Mouse (Mus musculus): ENCODE data around the gene Adsl.

The Adsl gene

GRCm38 (mm10) chr15:80939401-80939800, 8.9 kb upstream of the Adsl start:
- DNase-seq (ENCODE audit: extremely low read depth, insufficient read length, low spot score), result no peak

- DNase-seq (ENCODE audit: extremely low read depth, insufficient read length, low spot score), result no peak
Measured at GRCm38 (mm10) chr15:80941468-80942040, 6.7 kb upstream of the Adsl start.

DNA sequence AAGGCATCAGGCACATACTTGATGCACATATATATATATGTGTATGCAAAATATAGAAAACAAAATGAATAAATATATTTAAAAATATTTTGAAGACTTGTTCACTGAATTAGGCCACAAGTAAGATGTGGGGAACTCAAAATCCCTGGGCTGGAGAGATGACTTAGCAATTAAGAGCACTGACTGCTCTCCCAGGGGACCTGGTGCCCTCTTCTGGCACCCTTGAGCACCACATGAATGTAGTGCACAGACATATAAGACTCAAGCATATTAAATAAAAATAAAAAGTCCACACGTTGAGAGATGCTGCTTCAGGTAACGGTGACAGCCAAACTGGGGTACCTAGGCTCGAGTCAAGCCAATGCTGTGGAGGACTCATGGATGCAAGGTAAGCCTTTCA, 2.4 kb upstream of the Adsl start:
- DNase-seq (ENCODE audit: extremely low read depth, insufficient read length, low spot score), result peak; percentile 41

GRCm38 (mm10) chr15:80949431-80949830, 1.1 kb downstream of the Adsl start:
- DNase-seq (ENCODE audit: extremely low read depth, insufficient read length, low spot score), result no peak

- DNase-seq (ENCODE audit: extremely low read depth, insufficient read length, low spot score), result no peak
Measured at GRCm38 (mm10) chr15:80950055-80950454, 1.8 kb downstream of the Adsl start.

DNA sequence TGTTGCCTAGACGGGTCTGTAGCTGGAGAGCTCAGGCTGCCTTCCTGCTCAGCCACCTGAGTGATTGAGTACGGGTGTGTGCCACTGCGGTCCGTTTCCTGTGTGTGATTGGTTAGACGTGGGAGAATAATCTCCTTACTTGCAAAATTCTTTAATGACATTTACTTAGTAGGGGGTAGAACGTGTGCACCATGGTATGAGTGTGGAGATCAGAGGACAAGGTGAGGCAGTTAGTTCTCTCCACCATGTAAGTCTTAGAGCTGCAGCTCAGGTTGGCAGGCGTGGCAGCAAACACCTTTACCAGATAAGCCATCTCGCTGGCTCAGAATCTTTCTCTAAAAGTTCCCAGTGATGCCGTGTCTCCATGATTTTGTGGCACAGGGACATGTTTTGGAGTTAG, 5.7 kb downstream of the Adsl start:
- DNase-seq (ENCODE audit: extremely low read depth, insufficient read length, low spot score), result no peak

GRCm38 (mm10) chr15:80954861-80955260, 6.6 kb downstream of the Adsl start:
- DNase-seq (ENCODE audit: extremely low read depth, insufficient read length, low spot score), result no peak

DNA sequence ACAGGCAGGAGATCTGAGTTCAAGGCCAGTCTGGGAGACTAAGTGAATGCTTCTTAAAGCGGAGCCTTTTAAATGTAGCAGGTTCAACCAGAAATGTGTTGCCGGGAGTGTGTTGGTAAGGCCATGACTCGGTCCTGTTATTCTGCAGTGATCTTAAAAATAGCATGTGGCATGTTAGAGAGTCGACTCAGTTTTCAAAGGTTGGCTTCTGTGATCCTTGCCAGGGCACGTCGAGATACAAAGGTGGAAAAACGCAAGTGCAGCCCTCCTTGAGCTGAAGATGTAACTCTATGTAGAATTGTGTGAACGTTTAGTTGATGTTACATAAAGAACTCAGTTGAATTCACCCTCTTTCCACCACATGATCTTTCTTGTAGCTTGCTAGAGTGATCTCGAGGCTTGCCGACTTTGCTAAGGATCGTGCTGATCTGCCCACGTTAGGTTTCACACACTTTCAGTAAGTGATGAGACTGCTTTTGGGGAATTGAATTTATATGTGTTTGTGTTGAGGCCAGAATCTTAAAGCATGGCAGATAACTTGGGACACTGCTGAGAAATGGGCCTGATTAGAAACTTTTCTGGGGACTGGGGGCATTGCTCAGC, 7.6 kb downstream of the Adsl start:
- DNase-seq (ENCODE audit: extremely low read depth, insufficient read length, low spot score), result no peak

DNA sequence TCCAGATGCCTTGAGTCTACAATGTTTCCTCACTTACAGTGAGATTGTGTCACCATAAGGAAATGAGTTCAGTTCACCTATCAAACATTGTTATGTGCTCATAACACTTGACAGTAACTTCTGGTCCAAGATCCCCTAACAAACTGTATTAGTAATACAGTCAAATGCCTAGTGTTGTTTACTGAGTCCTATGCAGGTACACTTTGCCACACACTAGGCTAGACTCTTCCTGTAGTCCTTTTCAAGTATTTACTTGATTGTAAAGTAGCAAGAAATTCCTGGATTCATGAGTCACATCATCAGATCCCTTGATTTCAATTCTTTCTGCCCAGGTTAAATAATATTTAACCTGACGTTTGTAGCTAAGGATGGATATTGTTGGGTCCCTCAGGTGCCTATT, 21.1 kb downstream of the Adsl start:
- no peak for DNase-seq (ENCODE audit: extremely low read depth, insufficient read length, low spot score)

GRCm38 (mm10) chr15:80974311-80974710, 26.0 kb downstream of the Adsl start:
- no peak for DNase-seq (ENCODE audit: extremely low read depth, insufficient read length, low spot score)

DNA sequence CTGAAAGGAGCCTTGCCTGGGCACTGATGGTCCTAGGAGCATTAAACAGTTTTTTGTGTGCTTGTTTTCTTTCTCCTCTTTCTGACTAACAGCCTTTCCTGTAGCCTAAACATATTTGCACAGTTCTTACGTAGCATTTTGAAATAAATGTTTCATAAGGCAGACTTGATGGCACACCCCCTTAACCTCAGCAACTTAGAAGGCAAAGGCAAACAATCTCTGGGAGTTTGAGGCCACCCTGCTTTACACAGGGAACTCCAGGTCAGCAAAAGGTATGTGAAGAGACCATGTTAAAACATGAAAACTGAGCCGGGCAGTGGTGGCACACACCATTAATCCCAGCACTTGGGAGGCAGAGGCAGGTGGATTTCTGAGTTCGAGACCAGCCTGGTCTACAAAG, 27.4 kb downstream of the Adsl start:
- no peak for DNase-seq (ENCODE audit: extremely low read depth, insufficient read length, low spot score)

DNA sequence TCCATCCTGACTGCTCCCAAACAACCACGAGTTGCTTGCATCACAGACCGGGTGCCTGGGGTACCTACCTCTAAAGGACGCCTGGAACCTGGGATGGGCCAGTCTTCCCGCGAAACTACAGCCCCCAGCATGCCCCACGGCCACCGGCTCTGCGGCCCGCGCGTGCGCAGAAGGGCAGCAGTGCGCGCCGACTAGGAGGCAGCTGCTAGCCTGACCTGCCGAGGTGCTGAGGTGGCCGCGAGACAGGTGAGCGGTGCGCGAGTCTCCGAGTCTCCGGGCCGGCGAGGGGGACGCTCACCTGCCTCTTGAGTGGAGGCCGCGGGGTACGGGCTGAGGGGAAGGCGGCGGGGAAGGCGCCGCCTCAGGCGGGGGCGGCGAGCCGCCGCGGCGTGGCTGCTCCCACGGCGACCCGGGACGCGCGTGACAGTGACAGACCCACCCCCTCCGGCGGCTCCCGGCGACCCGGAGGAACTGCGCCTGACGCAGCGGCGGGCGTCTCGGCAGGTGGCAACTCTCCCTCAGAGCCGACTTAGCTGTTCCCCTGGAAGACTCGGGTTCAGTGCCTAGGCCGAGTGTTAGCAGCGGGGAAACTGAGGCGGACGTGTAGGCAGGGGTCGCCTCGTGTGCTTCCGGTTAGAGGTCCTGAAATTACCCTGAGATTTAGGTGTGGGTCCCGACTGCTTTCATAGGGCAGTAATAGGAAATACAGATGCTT, 29.5 kb downstream of the Adsl start, which contains the start of gene Sgsm3:
Gene Sgsm3 (plus strand): TSS at position 146 of the 715 bp plus-strand sequence.
- peak; percentile 88 for DNase-seq (ENCODE audit: extremely low read depth, insufficient read length, low spot score)

DNA sequence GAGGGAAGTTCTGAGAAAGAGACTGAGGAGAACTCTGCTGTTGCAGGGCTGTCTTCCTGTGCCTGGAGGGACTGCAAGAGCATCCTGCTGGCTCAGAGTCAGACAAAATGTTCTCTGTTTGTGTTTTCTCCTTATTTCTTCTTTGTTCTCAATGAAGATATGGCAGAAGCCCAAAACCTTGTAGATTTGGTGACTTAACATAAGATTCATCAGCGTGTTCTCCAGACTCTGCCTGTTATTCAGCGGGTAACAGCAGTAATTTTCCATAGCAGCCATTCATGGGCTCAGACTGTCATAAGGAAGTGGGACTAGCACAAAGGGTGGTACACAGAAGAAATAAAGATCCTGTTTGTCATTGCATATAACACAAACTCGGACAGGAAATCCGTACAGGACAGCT, 31.3 kb downstream of the Adsl start:
- DNase-seq (ENCODE audit: extremely low read depth, insufficient read length, low spot score), result no peak

- no peak for DNase-seq (ENCODE audit: extremely low read depth, insufficient read length, low spot score)
Measured at GRCm38 (mm10) chr15:80981176-80981575, 32.9 kb downstream of the Adsl start.

- DNase-seq (ENCODE audit: extremely low read depth, insufficient read length, low spot score), result no peak
Measured at GRCm38 (mm10) chr15:80983264-80983663, 35.0 kb downstream of the Adsl start.

DNA sequence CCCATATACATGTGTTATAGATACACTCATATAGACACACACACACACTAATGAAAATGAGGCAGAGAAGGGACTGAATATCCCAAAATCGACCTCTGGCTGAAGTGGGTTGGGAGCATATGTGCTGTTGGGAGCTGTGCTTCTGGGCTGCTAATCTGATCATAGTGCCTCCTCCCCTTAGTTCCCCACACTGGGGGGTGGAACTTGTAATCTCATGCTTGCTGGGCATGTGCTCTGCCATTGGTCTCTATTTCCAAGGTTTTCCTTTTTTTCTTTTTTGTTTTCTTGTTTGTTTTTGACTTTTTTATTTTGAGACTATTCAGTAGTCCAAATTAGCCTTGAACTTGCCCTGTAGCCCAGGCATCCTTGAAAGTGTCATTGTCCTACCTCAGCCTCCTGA, 40.0 kb downstream of the Adsl start:
- DNase-seq (ENCODE audit: extremely low read depth, insufficient read length, low spot score), result no peak

DNA sequence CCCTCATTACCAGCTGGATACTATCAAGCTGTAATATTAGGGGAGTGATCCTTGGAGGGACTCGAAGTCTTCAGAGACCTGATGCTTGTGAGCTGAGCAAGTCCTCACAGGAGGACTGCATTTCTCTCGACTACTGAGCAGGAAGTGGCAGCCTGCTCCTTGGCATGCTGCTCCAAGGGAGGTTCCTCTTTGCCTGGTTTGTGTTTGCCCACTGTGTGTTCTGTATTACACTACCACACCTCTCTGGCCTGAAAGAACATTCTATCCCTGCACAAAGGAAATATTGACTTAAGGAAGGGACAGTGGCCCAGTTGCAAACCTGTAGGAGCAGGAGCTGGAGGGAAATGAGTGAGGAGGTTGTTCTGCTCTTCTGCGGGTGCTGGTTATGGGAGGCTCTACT, 41.4 kb downstream of the Adsl start:
- no peak for DNase-seq (ENCODE audit: extremely low read depth, insufficient read length, low spot score)

DNA sequence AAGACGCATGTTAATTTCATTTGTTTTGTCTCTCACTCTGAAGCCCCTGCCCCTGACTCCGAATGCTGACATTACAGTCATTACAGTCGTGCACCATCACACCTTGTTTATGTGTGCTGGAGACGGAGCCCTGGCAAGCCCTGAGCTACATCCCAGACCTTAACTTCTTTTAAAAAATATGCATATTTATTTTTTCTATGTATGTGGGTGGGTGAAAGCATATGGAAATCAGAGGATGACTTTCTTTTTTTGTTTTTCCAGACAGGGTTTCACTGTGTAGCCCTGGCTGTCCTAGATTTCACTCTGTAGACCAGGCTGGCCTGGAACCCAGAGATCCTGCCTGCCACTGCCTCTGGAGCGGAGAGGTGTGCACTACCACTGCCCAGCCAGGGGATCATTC, 46.7 kb downstream of the Adsl start:
- no peak for DNase-seq (ENCODE audit: extremely low read depth, insufficient read length, low spot score)

- DNase-seq (ENCODE audit: extremely low read depth, insufficient read length, low spot score), result no peak
Measured at GRCm38 (mm10) chr15:80996090-80996835, 48.0 kb downstream of the Adsl start.

- no peak for DNase-seq (ENCODE audit: extremely low read depth, insufficient read length, low spot score)
Measured at GRCm38 (mm10) chr15:80997077-80997476, 48.8 kb downstream of the Adsl start.

- no peak for DNase-seq (ENCODE audit: extremely low read depth, insufficient read length, low spot score)
Measured at GRCm38 (mm10) chr15:81000419-81001138, 52.3 kb downstream of the Adsl start.

All from 3134 (cell line).